Mouse (Mus musculus) regulatory T cell (primary cell): ENCODE measurements at regions not wholly inside any gene's neighbourhood (a gene's known extent, or its start where the extent isn't known, plus 50 kb on each side); places are given as distances from the start of the nearest gene placed in this dataset.

ENCODE experiments used
- in situ Hi-C: fragments of 300-600 bp; cut with MboI, MseI; formaldehyde crosslinking; loops from one replicate; pipeline ENCODE4 v1.15.1; 2025; ENCODE audit warnings: high pct_unique_total_duplicates

DNA sequence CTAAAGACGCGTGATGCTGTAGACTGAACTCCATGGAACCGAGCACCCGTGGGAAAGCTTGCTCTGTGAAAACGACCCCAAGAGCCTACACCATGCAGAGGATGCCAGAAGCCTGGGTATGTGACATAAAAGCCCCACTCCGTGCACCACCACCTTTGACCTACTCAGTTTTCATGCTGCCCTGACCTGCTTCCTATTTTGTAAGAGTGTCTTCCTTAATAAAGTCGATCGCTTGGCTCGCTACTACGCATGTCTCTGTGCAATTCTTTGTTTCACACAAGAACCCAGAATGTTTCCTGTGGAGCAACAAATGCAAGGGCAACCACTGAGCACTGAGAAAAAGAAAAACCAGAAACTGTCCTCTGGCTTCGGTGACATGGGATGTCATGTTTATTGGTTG lies 60.5 kb downstream of the Sec61b start:
- in situ Hi-C loops = no loop called here

DNA sequence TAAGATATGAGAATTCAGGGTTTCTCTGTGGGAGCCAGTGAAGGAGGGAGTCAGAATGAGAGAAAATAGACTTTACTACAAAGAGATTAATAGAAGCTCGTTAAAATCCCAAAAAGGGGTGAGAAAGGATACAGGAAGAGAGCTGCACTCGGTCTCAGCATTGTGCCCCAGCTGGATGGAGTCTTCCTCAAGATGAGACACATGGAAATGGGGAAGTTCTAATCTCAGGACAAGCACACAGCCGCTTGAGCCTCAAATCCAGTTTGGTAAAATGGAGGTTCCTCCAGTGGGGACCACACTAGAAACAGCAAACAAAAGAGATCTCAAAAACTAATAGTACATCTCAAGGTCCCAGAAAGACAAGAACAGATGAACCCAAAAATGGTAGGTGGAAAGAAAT lies 93.2 kb downstream of the Sec61b start:
- in situ Hi-C loops = no loop called here

DNA sequence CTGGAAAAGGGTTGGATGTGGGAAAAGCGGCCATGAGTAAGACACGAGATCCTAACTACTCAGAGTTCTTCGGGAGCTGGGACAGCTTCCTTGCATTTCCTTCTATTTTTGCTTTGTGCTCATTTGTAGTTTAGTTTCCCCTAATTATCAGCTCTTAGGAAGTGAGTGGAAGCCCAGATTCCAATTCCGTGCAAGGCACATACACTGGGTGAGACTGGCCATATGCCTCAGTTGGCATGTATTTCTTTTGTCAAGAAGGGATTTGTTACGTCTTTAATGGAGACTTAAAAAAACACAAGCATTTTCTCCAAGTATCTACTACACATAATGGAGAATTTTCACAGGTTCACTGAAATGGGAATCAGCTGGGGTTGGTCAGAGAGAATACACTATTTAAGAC lies 96.4 kb downstream of the Sec61b start:
- in situ Hi-C loops = loop anchor here (10.0 kb wide), 1 partner anchor 126 kb away; no protein-coding TSS in a partner anchor

DNA sequence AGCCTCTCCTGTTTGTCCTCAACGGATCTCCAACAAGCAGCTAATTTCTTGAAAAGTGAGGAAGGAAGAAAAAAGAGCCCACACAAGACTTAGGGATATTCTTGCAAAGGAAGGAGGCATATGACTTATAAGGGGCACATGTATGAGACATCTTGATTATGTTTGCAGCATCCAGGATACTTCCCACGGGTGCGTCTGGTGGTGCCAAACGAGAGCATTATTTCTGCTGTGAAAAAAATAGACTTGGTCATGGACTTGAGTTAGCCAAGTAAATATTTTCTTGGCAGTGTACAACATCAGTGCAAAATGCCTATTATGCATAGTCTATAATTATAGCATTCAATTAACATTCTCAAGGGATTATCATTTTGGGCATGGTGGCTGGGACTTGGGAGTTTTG lies 101.6 kb downstream of the Sec61b start:
- in situ Hi-C loops = loop anchor here (10.0 kb wide), 1 partner anchor 131 kb away; no protein-coding TSS in a partner anchor

DNA sequence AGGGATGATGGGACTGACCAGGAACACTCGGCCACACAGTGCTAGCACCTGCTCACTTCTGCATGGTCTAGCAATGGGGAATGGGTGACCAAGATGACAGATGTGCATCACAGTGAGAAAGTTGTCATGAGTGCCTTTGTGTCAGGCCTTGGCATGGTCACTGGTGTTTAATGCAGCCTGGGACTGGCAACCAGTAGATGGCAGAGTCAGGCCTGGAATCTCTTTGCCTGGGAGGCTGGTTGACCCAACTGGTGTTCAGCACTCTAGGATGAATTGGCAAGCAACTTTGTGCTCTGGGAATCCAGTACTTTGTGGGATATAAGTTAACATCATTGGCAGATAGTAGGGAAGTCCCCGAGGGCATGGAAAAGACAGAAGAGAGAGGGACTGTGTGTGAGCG lies 103.0 kb downstream of the Sec61b start:
- in situ Hi-C loops = loop anchor here (10.0 kb wide), 1 partner anchor 133 kb away; no protein-coding TSS in a partner anchor

DNA sequence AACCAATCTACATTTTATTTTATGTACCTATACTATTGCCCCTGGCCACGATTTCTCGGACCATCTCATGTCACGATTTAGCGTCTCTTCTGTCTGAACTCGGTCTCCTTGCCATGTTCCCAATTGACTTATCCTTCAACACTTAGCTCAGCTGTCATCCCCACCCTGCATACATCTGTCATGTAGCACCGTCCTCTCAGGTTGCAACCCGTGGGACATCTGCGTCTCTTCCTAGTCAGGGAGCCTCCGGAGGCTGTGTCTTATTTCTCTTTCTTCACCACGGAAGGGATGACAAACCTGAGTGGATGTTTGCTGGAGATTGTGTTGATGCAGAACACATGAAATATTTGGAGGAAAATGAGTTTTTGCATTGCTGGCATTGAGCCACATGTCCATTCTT lies 104.2 kb downstream of the Sec61b start:
- in situ Hi-C loops = loop anchor here (10.0 kb wide), 1 partner anchor 134 kb away; no protein-coding TSS in a partner anchor

DNA sequence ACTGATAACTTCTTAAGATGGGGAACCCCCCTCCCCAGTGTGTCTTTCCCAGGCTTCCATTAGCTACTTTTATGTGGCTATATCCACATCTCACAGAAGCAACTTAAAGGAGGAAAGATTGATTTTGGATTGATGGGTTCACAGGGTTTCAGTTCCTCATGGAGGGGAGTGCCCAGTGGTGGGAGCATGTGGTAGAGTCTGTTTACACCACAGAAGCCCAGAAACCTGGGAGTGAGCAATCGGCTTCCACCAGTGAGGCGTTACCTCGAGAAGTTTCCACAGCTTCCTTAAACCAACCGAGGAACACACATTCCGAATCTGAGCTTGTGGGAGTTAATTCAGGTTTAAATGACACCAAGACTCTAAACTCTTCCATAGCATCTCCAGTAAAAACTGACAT lies 106.1 kb downstream of the Sec61b start:
- in situ Hi-C loops = no loop called here

DNA sequence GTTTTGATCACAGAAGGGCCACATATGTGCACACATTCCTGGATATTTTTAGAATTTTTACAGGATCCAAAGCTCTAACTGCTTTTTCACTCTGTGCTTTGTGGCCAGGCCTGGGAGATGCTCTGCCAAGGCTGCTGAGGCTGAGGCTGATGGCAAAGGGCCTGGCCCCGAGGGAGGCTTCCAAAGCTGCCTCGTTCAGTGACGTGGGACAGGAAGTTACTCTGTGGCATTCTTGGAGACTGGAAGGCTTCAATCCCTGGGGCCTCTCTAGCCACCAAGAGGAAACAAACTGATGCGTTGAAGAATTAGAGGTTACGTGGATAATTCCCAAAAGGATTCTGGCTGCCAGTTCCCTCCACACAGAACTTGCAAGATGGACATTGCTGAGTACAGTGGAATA lies 112.8 kb downstream of the Sec61b start:
- in situ Hi-C loops = no loop called here

DNA sequence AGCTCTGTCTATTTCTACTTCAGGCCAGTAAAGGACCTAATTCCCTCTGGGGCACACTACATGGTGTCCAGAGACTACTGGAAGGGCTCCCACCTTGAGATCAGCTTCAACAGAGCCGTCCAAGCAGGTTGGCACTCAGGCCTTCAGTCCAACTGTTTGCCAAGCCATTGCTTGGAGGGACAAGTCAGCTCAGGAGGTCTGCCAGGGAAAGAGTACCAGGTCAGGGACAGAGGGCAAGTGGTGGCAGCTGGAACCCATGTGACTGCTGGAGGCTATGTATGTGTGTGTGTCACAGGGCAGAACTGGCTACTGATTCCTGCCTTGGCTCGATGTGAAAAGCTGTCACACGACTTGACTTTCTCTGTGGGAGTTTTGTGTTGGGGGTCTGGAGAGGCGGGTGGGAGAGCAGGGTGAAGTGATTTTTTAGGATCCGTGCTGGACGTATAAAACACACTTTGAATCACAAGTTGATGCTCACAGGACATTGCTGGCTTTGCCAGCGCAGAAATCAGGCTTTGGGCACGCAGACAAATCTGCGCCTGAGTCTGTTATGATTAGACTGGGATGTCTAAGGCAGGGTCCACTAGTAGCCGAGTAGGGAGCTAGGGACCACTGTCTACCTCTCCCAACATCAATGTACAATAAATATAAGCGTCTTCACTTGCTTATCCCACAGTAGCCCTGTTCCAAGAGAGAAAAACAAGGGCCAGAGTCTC lies 118.0 kb downstream of the Sec61b start:
- in situ Hi-C loops = no loop called here

DNA sequence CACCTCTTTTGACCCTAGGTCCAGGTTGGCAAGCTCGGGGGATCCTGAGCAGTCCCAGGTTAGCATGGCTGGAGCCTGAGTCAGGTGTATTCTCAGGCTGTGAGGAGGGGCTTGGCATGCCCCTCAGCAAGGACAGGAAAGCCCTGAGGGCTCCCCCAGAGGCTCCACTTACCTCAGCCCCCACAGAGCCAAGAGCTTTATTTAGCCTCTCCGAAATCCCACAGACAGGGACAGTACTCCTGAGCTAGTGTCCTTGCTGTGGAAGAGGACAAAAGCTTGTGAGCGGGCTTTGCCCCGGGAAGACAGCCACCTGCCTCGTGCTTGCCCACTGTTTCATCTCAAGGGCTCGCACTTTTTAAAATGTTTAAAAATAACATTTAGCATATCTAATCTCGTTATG lies 118.7 kb downstream of the Sec61b start:
- in situ Hi-C loops = no loop called here

DNA sequence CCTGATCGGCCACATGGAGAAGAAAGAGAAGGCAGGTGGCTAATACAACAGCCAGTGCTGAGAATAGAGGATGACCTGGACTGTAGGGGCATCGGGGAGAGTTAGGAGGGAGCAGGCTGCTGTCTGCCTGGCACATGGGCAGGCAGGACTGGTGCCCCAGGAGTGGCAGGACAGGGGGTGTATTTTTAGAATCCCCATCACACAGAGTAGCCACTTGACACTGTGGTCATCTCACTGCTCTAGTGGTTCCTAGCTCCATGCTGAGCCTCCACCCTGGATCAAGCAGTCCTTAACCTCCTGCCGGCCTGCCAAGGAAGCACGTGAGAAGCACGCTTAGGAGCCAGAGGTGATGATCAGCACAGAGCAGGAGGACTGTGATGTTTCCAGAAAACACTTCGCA lies 119.7 kb downstream of the Sec61b start:
- in situ Hi-C loops = no loop called here

DNA sequence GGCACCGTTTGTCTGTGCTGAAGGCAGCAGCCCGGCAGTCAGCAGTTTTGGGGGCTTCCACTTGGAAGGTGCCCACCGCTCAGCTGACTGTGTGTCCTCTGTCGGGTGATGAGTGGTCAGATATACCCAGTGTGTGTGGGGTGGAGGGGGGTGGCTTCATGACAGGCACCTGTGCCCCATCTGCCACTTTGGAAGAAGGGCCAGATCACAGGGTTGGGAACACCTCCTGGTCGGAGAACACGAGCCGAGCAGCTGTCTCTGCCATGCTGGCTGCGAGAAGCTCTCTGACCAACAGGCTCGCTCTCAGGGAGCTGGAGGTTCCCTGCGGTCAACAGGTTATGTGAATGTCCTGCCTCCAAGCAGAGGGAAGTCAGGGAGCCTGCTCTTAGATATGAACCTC lies 121.4 kb downstream of the Sec61b start:
- in situ Hi-C loops = no loop called here

DNA sequence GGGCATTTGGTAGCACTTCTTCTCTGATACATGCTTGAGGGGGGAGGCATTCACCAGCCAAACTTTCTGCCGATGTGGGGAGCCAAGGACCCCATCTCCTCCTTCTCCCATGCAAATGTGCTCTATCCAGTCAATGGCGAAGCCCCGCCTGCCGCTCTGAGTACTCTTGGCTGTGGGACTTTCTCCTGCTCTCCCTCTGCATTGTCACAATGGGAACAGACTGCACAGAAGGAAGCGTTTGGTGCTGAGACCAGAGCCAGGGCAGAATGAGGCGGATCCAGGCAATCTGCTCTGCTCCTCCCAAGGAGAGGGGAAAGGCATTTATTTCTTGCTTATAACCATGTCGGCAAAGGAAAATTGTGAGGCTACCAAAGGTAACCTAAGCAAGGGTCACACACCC lies 123.1 kb downstream of the Sec61b start:
- in situ Hi-C loops = no loop called here

DNA sequence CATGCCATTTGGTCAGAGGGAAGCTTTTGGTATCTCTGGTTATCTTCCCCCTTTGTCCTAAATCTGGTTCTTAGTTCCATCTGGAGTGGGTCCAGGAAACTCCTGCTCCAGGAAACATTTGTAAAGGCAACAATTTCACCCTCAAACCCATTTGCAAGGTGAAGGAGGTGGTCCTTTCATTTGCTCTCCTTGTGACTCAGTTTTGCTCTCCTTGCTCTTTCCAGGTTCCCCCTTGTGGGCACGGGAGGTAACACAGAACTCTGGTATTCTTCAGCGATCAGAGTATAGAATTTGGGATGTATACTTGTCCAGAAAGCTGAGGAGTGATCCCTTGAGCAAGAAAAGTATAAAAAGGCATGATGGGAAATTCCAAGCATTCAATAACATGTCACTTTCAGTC lies 123.8 kb downstream of the Sec61b start:
- in situ Hi-C loops = no loop called here

DNA sequence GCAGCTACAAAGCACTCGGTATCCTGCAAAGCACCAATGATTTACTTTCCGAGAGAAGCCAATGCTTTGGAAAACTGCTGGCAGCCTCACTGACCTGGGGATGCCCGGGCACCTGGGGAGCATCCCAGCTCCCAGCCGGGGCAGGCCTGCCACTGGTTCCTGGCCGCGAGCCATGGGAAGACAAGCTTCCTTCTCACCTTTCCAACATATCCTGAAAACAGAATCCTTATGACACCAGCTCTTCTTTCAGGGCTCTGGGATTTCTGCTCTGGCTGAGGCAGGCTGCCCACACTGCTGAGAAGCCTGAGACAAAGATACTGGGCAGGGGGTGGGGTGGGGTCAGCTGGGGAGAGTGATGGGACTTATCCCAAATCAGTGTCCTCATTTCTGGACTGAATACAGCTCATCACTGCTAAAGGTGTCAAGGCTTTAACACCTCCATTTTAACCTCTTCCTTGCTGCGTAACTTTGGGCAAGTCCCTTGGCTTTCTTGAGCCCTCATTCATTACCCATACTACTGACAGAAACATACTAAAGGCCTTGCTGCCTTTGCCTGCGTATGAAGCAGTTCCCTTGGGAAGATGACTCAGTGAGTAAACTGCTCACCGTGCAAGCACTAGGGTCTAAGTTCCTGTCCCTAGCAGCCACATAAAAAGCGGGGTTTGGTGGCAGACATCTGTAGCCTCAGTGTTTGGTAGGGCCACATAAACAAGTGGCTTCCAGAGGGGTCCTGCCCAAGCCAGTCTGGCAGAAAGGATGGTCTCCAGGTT lies 127.0 kb downstream of the Sec61b start:
- in situ Hi-C loops = no loop called here

DNA sequence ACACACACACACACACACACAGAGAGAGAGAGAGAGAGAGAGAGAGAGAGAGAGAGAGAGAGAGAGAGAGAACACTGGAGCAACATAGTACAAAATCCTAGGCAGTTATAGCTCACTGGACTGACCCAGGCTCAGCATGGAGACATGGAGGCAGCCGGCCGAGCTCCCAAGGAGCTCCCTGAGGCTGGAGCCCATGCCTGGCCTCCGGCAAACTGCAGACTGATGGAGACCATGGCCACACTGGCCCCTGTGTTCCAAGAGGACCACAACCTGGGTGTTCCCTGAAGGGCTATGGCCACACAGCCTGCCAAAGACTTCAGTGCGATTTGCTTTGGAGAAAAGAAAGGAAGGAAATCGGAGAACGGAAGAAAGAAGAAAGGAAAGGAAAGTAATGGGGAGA lies 128.9 kb downstream of the Sec61b start:
- in situ Hi-C loops = no loop called here

DNA sequence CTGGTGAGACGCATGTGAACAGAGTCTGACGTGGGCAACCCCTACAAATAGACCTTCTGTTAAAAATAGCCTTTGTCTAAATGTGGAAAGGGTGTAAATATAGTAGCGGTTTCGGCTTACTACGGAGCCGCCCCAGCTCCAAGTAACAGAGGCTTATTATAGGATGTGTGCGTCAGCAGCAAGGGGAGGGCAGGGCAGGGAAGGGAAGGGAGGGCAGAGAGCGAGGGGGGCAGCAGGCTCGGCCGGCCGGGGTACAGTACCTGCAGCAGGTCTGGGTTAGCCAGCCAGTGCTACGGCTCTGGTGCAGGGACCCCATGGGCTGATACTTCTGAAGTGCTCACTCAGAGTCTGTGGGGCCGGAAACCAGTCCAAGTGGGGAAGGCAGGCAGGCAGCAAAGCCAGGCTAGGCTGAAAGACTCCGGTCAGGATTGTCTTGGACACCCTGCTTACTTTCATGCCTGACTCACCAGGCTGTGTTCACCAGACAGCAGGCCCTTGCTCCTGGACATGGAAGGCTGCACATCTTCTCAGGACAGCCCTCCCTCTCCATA lies 129.5 kb downstream of the Sec61b start:
- in situ Hi-C loops = no loop called here

DNA sequence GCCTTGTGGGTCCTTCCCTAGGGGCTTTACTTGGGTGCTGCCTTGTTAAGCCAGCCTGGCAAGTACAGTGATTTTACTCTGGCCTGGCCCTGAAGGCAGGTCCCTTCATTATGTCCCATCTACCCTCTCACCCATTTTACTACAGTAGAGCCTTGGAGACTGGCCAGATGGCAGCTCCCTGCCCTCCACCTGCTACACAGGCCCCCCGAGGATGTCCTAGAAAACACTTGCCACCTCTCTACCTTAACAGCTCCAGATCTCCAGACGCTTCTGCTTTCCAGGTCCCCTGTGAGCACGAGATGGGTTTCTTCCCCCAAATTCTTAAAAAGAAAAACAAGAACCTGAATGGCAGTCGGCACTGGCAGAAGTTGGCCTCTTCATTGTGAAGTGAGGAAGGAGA lies 131.2 kb downstream of the Sec61b start:
- in situ Hi-C loops = no loop called here

DNA sequence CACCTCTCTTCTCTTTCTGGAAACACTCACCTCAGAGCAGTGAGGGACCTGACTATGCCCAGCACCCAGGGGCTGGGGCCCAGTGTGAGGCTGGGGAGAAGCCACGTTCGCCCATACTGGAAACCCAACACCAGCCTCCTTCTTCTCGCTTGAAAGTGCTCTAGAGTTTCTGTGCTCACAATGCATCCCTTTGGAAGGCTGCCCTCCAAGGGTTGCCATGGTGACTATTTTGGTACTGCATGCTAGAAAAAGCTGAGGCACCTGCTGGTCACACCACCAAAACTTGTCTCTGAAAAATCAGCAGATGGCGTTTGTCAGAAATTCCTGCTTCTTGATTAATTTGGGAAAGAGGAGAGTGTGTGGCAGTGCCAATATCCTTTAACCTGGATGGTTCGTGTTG lies 134.2 kb downstream of the Sec61b start:
- in situ Hi-C loops = no loop called here

DNA sequence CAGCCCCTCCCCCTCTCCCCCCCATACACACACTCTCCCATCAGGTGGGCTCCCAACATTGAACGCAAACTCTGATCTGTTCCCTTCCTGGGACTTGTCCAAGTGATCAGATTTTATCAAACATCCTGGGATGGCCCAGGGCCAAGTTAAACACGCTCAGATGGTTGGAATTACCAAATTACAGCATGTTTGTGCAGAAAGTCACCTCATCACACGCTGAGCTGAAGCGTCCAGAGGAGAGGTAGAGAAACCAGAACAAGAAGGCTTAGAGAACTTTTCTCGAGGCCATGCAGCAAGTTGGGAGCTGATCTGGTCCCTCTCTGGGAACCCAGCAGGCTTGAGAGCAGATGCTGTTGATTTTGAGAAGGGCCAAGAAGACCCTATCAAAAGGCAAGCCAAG lies 136.5 kb downstream of the Sec61b start:
- in situ Hi-C loops = no loop called here

DNA sequence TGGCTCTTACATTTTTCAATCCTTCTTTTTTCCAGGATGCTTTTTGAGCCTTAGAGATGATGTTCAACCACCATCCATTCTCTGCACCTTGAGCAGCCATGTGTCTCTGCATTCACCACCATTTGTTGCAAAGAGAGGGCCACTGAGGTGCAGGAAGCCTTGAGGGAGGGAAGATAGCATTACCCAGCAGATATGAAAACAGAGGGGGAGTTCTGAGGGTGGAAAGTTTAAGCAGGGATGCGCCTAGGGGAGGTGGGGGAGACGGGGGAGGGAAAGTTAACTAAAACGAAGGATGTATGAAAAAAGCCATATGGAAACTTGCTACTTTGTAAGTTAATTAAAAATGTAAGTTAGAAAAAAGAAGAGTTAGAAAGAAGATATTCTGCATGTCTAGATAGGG lies 142.1 kb downstream of the Sec61b start:
- in situ Hi-C loops = no loop called here

DNA sequence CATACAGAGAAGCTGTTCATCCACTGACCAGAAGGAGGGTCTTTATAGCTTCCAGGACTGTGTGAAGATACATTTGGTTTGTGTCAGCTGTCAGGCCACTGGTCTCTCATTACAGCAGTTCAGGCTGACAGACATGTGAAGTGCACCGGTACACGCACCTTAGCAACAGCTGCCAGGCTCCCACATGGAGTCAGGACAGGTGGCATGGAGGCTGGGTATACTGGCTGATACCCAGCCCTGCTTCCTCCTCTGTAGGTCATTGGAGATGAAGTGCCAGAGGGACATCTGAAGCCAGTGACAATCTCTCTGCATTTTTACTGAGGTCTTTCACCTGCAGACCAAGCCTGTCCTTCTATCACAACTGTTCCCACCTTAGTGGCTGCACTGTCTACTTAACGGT lies 146.2 kb downstream of the Sec61b start:
- in situ Hi-C loops = no loop called here
